Mouse (Mus musculus): Measurements from ENCODE around the gene Ptp4a2.

Gene Ptp4a2

DNA sequence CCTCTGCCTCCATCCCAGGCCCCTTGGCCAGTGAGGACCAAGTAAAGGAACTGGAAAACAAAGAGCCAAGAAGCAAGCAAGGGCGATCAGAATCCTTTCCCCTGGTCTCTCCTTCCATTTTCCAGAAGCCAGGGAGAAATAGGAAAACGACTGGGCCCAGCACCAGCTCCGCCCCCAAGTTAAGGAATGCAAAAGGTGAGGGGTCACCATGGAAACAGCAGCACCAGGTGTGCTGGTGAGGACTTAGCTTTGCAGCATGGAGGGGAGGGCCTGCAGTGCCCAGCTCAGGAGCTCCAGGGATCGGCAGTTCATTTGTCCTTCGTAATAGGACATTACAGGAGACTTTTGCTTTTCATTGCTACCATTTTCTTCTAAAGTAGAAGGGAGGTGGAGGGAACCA is 13.0 kb upstream of the Ptp4a2 start:
- DNase-seq (ENCODE audit: low read depth): no peak

DNA sequence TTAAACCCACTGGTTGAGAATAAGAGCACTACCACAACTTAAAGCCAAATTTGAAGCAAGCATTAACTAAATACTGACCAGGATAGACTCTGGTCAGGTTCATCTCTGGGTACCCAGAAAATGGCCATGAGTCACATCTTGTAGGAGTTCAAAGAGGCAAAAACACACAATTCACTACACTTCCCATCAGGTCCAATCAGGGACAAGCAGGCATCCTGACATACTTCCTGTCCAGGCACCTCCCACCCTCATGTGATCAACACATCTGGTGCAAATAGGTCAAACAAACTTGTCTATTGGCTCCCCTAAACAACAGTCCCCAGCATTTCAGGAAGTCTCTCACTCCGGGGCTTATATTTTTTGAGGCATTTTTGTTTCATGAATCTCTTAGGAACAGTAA is 7.7 kb upstream of the Ptp4a2 start:
- peak; percentile 79 for DNase-seq (ENCODE audit: low read depth)

DNA sequence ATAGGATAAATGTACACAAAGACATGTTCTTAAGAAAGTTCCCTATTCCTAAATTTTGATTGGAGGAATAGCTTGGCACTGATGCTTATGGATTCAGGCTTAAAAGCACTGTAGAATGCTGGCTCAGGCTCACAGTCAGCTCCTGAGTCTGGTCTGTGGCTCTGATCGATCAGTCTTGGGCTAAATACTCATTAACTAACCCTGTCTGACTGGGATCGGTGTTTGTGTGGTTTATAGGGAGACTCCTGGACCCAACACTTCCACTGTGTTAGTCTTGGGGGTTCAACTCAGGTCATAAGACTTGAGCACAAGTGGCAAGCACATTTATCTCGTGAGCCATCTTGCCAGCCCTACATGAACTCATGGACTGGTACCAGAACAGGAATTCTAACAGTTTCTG is 6.0 kb upstream of the Ptp4a2 start:
- DNase-seq (ENCODE audit: low read depth): no peak

DNA sequence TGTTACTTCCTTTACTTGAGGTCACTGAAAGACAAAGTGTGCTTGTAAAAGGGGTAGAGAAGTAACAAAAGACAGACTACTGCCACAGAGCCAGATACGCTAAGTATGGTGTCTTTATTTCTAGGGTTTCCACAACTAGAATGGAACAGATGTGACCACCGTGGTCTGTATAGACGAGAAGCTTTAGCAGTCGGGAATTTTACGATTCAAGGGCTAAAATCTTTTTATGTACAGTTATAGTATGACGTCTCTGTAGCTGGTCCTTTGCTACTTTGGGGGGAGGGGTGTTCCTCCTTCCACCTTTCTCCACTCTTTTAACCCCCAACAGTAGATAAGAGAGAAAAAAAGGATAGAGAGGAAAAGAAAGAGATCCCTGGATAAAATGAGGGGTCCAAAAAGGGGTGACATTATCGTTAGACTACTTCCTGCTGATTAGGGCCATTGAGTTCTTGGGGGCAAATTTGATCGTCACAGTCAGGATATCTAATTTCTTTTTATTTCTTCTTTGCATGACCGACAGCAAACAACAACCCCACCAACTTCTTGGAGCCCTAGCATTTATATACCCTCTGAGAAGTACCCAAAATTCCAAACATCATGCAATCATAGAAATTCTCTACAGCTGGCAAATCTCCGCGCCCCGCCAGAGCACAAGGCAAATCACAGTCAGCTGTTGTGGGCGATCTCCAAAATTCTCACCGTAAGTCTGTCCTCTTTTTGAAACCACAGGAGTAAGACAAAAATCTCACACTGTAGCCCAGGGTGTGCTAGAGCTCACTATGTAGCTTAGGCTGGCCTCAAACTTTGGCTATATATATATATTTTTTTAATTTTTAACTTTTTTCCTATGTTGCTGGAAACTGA is 818 bp downstream of the Ptp4a2 start:
- DNase-seq (ENCODE audit: low read depth): no peak

DNA sequence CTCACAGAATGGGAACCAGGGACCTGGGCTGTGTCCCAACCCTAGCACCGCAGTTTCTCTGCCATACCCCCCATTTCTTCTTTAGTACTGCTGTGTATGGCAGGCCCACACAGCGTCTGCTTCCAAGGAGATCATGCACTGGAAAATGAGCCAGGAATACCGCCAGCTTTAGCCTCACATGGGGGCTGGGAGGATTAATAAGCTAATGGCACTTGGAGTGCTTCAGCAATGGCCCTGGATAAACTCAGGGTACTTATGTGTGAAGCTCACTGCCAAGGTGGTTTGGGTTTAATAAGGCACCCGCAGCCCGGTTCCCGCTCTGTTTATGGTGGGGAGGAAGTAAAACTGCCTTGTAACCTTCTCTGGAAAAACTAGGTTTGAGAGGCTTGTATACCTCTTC is 6.6 kb downstream of the Ptp4a2 start:
- no peak for DNase-seq (ENCODE audit: low read depth)

DNA sequence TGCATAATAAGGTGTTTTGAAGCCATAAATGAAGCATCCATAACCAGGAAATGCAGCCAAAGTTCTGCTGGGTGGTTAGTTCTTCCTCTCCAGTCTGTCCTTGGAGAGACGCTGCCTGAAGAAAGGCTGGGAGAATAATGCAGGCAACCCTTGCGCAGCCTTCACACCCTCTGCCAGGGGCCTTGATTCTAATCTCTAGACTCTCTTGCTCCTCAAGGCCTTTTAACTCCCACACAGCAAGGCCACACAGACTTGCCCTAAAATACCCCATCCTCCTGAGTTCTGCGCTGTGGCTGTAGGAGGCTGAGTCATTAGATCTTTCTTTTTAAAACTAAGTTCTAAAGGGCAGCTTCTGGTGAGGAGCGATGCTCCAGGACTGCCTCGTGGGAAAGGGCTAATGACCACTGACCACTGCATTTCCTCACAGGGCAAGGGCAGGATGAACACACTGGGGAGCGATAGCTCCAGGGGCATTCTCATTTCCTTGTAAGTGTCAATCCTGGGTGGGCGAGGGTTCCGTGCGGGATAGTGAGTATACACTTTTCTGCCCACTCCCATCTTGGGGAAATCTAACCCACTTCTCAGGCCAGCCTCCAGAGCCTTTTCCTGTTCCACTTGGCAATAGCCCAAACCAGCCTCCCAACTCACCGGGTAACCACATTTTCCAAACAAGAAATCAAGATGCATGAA is 7.6 kb downstream of the Ptp4a2 start:
- peak; percentile 85 for DNase-seq (ENCODE audit: low read depth)

DNA sequence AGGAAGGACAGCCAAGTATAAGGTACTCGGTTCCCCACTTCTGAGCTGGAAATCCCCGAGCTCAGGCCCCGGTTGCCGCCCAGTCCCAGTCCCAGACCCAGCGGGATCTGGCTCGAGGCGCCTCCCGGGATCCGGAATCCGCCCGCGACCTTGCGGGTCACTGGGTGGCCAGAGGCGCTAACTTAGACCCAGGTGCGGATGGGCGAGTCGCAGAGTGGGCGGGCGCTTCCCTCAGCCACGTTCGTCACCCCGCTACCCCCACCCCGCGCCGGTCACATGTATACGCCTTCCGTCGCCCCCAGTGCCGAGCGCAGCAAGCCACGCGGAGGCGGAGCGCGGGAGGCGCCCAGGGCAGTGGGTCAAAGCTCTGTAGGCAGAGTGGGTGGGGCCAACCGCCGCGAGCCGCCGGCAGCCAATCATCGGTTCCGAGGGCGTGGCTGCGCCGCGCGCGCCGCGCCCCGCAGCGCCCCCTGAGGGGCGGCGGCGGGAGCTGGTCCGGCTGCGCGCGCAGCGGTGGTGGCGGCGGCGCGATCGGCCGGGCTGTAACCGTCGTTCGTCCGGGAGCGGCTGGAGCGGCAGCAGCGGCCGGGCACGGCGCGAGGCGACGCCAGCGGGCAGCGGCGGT is 8.8 kb downstream of the Ptp4a2 start:
- peak; percentile 97 for DNase-seq (ENCODE audit: low read depth)

DNA sequence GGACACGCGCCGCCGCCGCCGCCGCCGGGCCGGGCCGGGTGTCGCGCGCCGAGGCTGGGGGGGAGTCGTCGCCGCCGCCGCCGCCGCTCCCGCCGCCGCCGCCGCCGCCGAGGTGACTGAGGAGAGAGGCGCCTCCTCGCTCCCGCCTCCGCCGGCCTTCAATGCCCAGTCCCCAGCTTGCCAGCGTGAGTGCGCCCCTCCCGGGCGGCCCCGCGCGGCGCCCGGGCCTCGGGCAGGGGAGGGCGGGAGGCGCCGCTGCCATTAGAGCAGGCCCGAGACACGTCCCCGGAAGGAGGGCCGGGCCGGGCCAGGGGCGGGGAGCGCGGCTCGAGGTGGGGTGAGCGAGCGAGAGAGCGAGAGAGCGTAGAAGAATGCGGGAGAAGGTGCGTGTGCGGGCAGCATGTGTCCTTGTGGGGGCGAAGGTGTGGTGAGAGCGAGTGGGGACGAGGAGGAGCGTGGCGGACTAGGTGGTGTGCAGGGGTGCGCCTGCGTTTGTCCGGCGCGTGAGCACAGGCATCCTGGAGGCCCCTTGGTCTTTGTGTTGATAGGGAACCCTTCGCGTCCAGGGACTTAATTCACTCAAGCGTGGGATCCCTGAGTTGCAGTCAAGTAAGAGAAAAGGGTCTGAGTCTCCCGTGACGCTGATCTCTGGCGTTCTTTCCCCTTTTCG is 9.5 kb downstream of the Ptp4a2 start:
- peak; percentile 70 for DNase-seq (ENCODE audit: low read depth)

DNA sequence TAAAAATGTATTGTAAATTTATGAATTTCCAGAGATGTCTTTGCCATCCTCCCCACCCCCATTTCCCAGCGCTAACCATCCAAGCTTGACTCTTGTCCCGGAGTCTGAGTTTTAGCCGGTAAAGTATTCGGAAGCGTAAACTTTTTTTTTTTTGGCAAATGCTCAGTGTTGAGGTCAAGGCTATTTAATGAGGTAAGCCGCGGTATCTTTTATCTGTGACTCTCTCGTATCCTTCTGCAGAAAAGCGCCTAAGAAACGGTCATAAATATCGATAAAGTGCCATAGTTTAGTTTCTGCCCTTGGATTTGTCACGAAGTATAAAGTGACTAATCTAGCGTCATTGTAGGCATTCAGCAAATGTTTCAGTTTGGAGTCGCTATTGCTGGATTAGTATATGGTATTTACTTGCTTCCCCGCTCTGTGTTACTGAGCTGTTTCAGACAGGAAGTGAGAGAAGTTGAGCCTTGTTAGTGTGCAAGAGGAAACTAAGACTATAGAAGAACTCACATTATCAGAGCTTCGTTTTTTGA is 10.1 kb downstream of the Ptp4a2 start:
- DNase-seq (ENCODE audit: low read depth): peak; percentile 80

DNA sequence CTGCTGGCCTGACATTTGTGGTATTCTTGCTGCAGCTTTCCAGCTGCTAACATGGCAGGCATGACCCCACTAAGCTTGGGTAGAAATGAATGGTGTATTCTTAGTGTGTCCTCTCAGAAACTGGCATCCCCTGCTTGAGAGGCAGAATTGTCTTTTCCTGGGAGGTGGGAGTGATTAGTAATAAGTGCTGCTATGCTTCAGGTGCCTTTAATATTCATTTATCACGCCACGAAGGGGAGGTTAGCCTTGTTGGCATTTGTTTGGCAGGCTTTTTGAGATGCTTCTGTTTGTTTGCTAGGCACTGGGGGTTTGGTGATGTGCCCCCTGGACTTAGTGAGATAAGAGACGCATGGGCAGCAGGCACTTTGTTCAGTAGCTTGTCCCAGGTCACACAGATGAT is 11.3 kb downstream of the Ptp4a2 start:
- no peak for DNase-seq (ENCODE audit: low read depth)

DNA sequence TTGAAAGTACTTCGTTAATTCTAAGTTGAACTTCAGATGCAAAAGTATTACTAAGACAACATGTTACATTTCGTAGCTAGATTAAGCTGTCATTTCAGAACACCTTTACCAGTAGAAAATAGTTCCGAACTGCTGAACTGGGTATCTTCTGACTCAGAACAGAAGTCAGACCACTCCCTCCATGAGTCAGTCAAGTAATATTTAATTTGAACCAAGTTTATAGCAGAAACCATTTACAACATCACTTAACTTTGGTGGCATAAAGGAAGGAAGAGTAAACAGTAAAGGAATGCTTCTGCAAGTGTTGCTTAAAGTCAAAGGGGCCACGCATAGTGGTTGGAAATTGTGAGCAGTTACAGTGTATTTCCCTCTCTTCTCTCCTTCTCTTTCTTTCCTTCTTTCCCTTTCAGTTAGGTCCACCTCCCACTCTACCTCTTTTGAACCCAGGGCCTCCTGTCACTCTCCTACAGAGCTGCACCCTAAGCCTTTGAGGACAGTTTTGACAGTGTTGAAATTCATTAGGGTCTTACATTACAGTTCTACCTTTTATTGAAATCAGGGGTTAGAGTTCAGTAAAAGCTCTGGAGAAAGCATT is 12.3 kb downstream of the Ptp4a2 start:
- DNase-seq (ENCODE audit: low read depth): peak; percentile 59

DNA sequence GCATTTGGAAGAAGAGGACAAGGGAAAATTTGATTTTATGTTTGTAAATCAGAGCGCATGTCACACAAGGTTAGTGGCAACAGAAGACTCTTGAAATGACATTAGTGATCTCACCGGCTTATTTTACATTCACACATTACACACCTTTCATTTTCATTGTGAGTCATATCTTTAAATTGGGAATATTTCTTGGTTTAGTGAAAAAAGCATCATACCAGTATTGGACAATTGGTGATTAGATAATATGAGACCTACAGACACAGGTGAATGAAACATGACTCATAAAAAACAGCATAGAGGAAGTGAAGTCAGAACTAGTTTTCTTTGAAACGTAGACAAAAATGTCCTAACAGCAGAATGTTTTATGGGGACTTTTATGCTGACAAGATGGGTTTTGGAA is 16.6 kb downstream of the Ptp4a2 start:
- no peak for DNase-seq (ENCODE audit: low read depth)

DNA sequence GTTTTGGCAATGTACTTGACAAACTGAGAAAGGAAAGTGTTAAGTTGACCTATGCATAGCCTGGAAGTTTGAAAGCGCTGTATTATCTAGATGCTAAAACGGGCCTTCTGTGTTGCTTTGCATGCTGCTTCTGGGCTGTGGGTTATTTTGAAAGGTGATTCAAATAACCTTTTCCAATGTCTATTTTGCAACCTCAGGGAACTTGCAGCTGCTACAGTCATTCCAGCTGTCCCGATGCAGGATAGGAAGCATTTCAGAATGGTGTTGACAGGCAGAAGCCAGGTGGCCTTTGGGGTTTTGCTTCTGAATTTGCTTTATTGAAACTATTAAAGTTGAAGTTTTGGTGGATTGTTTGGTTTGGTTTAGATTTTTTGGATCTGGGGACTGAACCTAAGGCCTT is 17.1 kb downstream of the Ptp4a2 start:
- DNase-seq (ENCODE audit: low read depth): no peak

DNA sequence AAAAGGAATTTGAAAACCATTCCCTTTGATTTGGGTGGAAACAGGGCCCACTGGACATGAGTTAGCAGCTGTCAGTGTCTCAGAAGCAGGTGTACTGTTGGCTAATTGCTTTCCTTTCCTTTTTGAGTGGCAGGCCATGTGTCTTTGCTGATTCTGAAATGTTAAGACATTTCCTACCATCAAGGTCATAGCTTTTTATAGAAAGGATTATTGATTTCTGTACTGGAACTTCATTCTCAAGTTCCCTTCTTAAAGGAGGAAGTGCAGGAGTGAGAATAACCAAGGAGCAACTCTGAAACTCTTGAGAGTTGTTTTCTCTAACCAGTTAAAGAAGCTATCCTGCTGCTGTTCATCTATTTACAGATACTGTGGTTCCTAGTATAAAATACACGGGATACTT is 18.8 kb downstream of the Ptp4a2 start:
- peak; percentile 49 for DNase-seq (ENCODE audit: low read depth)

DNA sequence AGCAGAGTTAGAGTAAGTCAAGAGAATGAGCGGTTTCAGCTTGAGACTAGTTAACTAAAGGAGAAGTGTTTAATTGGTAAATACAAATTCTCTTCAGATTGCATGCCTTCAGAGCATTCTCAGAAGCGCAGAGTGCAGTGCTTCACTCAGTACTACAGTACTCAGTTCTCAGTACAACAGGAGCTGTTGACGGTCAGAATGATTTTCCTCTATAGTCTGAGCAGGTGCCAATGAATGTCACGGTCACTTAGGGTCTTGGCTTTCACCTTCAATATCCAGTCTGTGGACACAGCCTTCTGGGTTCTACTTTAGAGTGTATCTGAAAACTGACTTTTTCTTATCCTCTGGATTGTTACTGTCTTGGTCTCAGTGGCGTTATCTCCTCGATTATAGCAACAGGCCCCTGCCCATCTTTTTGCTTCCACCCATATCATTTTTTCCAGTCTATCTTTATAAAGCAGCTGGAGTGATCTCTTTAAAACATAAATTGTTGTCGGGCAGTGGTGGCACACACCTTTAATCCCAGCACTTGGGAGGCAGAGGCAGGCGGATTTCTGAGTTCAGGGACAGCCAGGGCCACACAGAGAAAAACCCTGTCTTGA is 19.4 kb downstream of the Ptp4a2 start:
- no peak for DNase-seq (ENCODE audit: low read depth)

DNA sequence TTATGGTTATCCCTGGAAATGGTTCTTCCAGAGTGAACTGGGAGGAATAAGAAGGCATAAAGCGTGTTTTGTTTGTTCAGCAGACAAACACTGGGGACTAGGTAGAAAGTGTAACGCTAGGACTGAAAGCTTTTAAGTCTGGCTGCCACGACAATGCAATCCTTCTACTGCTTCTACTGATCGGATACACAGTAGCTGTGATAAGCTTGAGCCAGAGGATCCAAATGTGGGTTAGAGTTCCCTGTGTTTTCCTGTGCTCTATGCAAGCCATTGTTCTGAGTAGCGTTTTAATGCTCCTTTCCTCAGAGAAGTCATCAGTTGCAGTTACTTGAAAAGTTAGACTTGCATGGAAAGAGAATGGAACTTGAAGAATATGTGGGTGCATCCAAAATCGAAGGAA is 23.6 kb downstream of the Ptp4a2 start:
- no peak for DNase-seq (ENCODE audit: low read depth)

DNA sequence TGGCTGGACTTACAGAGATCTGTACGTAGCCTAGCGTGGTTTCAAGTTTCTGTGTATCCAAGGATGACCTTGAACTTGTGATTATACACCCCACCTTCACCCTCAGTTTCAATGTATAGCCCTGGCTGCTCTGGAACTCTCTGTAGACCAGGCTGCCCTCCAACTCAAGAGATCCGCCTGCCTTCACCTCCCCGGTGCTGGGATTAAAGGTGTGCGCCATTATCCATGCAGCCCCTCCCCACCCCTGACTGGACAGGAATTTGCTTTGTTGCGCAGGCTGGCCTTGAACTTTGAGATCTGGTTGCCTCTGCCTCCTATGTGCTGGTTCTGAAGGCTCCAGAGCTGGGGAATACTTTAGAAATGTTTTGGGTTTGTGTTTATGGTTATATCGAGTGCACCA is 24.3 kb downstream of the Ptp4a2 start:
- DNase-seq (ENCODE audit: low read depth): no peak

DNA sequence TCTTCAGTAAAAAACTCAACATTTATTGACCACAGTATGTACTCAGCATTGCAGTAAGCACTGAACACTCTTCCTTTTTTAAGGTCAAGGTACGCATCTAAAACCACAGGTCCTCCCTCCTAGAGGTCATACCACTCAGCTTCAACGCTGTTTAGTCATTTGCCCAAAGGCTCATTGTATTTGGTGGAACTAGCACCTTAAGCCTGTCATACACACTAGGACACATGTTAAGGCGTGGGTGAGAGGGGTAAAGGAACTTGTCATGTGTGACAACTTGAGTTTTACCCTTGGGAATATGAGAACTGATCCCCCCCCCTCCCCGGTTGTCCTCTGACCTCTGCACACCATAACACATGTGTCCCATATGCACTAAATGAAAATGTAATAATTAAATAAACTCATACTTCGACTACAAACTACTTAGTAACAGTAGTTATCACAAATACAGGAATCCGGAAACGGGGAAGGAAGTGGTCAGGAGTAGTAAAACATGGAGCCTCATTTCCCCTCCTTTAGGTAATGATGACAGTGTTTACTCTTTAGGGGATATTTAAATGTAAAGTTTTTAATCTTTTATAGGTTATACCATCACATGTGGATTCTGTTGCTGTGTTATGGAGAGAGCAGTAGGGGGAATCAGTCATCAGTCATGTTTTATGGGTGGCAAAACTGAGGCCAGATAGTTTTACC is 29.0 kb downstream of the Ptp4a2 start:
- DNase-seq (ENCODE audit: low read depth): no peak

DNA sequence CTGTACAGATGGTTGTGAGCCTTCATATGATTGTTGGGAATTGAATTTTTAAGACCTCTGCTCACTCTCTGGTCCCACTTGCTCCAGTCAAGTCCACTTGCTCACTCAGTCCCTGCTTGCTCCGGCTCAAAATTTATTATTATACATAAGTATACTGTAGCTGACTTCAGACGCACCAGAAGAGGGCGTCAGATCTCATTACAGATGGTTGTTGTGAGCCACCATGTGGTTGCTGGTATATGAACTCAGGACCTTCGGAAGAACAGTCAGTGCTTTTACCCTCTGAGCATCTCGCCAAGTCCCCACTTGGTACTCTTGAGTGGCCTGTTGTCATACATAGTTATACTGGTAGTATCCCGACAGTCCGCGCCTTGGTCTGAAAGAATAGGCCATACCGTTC is 35.8 kb downstream of the Ptp4a2 start:
- no peak for DNase-seq (ENCODE audit: low read depth)

DNA sequence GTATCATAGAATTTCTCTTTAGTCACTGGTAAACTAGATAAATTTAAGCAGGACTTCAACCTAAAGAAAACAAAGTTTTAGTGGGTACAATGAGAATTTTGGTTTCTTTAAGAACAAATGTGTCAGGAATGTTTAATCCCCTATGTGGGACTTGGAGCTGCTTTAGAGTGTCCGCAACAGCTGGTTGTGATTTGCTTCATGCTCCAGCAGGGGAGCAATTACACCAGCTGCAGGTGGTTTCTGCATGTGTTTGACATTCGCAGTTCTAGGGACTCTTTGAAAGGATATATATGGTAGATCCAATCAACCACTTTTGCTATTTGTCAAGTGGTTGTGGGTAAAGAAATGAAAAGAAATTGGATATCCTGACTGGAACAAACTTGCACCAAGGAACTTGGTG is 39.5 kb downstream of the Ptp4a2 start:
- no peak for DNase-seq (ENCODE audit: low read depth)

DNA sequence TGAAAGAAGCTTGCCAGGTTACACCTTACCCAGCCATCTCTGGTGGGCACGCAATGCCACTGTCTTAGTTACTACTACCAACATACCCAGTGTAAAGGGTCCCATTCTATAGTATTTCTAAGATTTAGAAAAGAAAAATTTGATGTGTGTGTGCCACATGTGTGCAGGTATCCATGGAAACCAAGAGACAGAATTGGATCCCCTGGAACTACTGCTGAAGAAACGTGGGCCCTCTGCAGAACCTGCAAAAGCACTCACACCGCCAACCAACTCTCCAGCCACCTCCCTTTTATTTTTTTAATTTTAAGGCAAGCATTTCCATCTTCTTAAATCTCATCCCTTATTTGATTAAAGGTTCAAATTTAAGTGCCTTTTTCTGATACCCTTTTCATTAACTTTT is 40.8 kb downstream of the Ptp4a2 start:
- DNase-seq (ENCODE audit: low read depth): no peak
